Mouse (Mus musculus) kidney, postnatal 25 days (tissue): ENCODE measurements around the gene Atxn1l.
"Not testable (repeated sequence)": the region's sequence is repeated elsewhere in the genome, so short reads cannot be mapped to it uniquely, and the experiment has no call there.

Source experiments
- DNase-seq, 2 experiments: peaks; one replicate each; pipeline ENCODE4 v3.0.0; 2021; ENCODE audit warnings: mixed read lengths in 2 of 2

Atxn1l gene

DNA sequence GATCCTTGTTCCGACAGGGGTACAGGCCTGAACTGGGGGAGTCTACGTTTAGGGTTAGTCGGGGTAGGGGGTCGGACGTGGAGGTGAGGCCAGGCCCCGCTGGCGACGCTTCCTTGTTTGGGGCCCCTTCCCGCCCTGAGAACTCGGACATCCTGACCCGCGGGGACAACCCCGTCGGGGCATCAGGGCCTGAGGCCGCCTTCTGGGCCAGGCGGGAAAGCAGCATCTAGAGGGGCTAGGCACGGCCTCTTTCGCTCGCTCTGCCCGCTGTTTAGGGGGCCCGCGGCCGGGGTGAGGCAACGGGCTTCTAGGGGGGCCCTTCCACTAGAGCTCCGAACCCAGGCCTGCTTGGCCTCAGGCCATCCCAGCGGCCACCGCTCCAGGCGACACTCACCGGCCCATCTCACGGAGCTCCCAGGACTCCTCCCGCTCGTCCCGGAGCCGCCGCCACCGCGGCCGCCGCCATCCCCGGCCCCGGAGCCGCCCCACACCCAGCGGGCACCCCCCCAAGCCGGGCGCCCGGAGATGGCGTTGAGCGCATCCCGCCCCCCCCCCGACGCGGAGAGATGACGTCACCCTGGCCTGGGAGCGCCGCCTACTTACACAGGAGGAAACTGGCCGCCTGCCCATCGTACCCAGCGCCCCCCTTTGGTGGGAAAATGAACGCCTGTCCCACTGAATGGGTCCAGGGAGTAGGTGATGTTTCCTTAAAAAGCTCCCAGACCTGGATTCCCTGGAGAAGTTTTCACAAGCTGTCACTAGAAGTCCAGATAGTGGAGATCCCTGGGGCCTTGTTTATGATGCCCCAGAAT lies at the start of gene Atxn1l:
Atxn1l (minus strand) TSS at position 503 of the 812 bp plus-strand sequence.
- peak; percentile 90 for DNase-seq

DNA sequence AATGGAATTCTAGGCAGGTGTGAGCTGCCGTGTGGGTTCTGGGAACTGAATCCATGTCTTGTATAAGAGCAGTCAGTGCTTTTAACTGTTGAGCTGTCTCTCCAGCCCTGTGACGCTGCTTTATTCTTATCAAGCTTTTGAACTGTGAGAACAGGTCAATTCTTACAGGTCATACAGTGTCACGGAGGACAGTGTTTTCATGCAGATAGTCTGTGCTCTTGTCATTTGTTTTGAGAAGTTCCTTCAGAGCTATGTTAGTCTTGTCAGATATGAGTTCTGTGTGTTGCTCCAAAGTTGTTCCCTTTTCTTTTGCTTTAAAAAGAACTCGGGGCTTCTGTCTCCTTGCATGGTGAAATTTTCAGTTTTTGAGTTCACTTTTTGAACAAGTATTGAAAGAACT lies 43.0 kb upstream of the Atxn1l start:
- no peak for DNase-seq

GRCm38 (mm10) chr8:109779431-109780228 lies 42.1 kb upstream of the Atxn1l start:
- DNase-seq = no peak

- DNase-seq = peak; percentile 42 to 64
Observed at GRCm38 (mm10) chr8:109778993-109779421, 41.5 kb upstream of the Atxn1l start.

DNA sequence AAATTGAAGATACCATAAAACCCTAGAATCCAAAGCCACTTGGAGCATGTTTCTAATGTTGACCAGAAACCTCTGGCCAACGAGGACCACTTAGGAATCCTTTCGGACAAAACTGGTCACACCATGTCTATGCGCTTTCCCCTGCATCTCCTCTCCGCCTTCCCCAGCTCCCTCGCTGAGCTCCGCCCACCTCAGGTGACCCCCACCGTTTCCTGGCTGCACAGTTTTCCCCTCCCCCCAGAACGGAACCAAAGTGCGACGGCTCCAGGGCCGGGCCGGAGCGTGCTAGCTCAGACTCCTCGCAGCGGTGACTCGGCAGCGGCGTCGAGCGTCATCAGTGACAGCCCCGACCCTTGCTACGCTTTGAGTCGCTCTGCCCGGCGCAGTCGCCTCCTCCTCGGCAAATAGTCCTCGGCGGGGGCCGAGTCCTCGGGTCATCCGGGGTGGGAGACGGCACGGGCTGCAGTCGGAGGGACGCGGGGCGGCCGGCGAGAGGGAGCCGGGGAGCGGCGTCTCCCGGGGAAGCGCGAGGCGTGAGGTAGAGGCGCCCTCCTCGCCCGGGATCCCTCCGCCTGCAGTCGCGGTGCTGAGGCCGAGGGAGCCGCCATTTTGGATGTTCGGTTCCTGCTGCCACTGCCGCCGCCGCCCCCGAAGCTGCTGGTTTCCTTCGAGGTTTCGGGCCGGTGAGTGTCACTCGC lies 40.9 kb upstream of the Atxn1l start, which contains the start of gene Ap1g1:
Ap1g1 (plus strand) TSS at position 275 of the 698 bp plus-strand sequence.
- DNase-seq = peak; percentile 97 to 98

DNA sequence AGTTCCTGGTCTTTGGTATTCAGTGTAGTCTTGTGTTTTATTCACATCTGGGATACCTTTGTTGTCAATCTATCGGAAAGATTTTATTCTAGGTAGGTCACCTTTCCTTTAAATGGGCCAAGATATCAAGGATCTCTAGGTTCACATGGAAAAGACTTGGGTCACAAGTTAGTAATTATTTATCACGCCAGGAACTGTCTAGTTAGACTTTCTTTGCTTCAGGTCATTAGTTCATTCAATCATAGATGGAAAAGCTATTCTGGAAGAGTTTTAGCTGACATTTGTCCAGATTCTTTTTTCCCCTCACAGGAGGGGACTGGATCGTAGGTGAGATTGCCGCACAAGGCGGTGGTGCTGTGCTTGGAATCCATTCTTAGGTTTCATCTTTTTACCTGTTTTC lies 40.3 kb upstream of the Atxn1l start:
- DNase-seq = no peak

- DNase-seq = no peak
Observed at GRCm38 (mm10) chr8:109773154-109773553, 35.6 kb upstream of the Atxn1l start.

DNA sequence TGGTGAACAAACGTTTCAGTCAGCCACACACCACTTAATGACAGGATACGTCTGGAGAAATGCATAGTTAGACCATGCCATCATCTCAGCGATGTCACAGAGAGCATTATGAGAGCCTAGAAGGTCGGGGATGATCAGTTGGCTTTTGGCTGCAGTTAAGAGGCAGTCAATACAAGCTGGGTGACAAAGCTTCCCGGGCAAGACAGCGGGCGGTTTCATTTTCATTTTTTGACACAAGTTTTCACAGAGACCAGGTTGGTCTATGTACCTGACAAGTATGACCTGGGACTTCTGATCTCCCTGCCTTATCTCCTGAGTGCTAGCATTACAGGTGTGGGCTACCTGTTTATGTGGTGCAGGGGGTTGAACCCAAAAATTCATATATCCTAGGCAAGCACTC lies 28.5 kb upstream of the Atxn1l start:
- no peak for DNase-seq

- no peak for DNase-seq
Observed at GRCm38 (mm10) chr8:109764031-109764430, 26.5 kb upstream of the Atxn1l start.

DNA sequence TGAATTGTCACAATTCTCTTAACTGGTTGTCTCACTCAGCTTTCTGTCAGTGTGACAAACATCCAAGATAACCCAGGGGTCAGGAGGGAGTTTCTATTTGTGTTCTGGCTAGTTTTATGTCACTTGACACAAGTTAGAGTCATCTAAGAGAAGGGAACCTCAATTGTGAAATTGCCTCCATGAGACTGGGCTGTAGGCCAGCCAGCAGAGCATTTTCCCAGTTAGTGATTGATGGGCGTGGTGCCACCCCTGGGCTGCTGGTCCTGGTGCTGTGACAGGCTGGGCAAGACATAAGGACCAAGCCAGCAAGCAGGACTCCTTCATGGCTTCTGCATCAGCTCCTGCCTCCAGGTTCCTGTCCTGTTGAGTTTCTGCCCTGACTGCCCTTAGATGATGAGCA lies 22.7 kb upstream of the Atxn1l start:
- peak; percentile 61 to 66 for DNase-seq

DNA sequence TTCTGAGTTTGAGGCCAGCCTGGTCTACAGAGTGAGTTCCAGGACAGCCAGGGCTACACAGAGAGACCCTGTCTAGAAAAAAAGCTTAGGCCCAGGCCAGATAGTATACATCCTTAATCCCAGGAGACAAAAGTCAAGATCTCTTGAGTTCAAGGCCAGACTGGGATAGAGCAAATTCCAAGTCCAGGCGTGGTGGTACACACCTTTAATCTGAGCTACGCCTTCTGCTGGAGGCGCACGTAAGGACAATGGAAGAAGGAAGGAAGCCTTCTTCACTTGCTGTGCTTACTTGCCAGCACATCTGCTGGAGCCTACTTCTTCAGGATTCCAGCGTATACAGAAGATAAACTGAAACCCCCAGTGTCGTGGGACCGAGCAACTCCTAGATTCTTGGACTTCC lies 21.9 kb upstream of the Atxn1l start:
- DNase-seq = no peak

GRCm38 (mm10) chr8:109756849-109757248 lies 19.3 kb upstream of the Atxn1l start:
- no peak for DNase-seq

GRCm38 (mm10) chr8:109755554-109755953 lies 18.0 kb upstream of the Atxn1l start:
- DNase-seq = not testable (repeated sequence)

DNA sequence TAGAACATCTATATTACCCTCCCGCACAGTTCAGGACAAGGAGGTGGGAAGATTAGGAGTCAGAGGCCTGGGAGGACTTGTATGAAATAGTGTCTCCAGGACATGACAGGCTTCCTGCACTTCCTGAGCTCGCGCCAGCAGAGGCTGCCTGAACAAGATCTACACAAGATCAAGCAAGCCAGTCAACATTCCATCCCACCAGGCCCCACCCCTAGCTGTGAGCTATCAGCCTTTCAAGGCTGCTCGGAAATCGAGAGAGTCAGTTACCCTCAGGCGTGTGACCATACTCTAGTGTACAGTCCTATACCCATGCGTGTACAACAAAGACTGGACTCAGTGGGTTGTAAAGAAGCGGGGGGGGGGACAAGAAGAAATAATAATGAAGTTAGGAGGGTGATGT lies 17.2 kb upstream of the Atxn1l start:
- no peak for DNase-seq

- DNase-seq = peak; percentile 43 to 63
Observed at GRCm38 (mm10) chr8:109751731-109752485, 14.4 kb upstream of the Atxn1l start.

DNA sequence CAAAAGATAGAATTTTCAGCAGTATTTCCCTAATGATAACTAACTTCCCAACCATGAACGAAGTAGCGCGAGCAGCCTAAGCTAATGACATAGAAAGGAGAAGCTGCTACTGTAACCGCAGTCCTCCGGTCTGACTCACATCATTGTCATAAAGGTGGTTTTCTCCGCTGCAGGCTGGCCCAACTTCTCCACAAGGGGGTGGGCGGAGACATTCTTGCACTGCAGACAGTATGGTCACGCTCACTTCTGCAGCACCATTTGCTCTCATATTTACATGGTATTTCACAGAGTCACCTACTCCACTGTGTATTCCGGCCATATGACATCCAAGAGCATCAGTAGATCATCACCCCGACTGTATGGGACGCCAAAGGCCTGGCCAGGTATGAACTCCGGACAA lies 13.2 kb upstream of the Atxn1l start:
- peak; percentile 43 to 61 for DNase-seq

DNA sequence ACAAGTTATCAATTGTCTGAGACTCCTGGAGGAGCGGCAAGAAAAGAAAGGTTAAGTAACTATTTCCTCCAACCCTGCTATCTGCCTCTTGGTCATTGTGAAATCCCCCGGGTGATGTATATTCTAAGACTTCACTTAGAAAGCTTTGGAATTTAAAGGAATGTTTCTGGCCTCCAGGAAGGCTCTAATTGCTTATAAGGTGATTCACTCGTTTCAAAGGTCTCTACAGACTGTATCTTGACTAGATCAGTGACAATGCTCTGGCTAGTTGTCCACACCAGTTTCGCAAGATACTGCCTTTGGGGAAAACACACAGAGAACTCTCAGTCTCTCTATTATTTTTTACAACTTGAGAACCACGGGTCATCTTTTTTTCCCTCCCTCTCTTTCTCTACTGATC lies 12.7 kb upstream of the Atxn1l start:
- DNase-seq = no peak

DNA sequence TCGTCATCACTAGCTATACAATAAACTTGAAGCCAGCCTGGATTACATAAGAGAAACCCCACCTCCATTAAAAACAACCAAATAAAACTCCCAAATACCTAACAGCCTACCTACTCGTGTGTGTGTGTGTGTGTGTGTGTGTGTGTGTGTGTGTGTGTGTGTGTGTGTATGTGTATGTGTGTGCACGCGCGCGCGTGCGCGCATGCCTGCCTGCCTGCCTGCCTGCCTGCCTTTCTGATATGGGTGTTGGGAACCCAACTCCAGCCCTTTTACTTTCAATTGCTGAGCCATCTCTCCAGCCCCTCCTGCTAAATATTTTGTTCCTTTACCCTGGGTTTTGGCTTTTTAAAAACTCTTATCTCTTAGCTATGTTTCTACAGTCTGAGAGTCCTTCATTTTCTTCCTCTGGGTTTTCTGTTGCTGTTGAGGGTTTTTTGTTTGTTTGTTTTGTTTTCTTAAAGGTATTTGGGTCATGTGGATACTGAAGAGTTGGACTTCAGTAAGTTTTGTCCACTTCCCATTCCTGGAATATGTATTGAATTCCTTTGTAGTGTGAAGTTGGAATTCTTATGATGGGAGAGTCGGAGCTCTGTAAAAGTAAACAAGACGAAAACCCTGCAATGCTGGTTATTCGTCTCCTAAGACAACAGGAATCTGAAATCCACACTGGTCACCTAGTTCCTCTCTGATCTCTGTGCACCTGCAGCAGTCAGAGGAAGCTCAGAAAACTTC lies 10.1 kb upstream of the Atxn1l start:
- DNase-seq = no peak

GRCm38 (mm10) chr8:109738049-109738380 lies 476 bp upstream of the Atxn1l start:
- DNase-seq = no peak

DNA sequence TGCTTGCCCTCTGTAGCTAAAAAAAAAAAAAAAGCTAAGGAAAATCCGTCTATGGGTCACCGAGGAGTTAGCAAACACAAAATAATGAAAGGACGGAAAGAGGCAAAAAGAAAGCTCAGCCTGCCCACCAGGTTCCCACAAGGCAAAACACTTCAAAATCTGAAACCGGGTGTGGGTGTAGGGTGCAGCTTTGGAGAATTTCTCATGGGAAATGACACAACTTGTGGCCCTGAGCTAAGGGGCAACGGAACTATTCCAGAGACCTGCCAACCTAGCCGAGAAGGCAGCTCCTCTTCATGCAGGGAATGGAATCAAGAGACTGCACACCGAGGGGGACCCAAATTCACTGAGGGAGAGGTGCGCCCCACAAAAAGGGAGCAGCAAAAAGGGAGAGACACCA lies 720 bp downstream of the Atxn1l start:
- DNase-seq = peak in 1 of 2 experiments; percentile 30

DNA sequence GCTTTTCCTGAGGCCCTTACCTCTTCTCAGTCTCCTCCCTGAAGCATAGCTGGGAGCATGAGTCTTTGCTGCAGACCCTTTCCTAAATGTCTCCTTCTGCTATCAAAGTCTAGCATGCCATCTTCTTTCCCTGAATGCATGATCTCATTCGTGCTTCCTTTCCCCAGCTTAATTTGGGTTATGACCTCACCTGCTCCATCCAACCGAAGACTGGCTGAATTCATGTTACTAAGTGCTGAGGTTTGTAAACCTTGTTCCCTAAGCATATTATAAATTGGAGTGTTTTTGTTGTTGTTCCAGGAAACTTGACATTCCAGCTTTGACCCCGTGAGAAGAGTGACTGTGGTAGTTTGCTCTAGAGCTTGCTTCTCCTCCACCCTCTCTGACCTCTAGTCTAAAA lies 3.5 kb downstream of the Atxn1l start:
- peak in 1 of 2 experiments; percentile 21 for DNase-seq

GRCm38 (mm10) chr8:109731012-109731411 lies 6.5 kb downstream of the Atxn1l start:
- no peak for DNase-seq
